Mouse (Mus musculus) embryonic fibroblast, embryonic 13.5 days (primary cell): Measurements from ENCODE around the gene Pecam1.

Experiments
- CTCF ChIP-seq: IDR thresholded peaks from 2 replicates; pipeline ENCODE4 v1.5.1; 2011; ENCODE audit warnings: mild to moderate bottlenecking, control low read depth, low read length, moderate library complexity, borderline replicate concordance; ENCODE audit not compliant: insufficient read depth
- POLR2A ChIP-seq: IDR thresholded peaks from 2 replicates; pipeline ENCODE4 v1.6.1; 2011; ENCODE audit warnings: low read depth, mild to moderate bottlenecking, control low read depth, low read length, moderate library complexity

- TF ChIP-seq POLR2A (no peak), CTCF (no peak)
Observed at GRCm38 (mm10) chr11:106724176-106724915, 26.1 kb downstream of the Pecam1 start.
